Mouse (Mus musculus) liver, embryonic 14.5 days (tissue): Measurements from ENCODE around the gene Rims1. TPM values are rescaled to one million over a fixed set of nuclear protein-coding genes. Genes with fewer than 3 reads are reported as not detected.

Experiments
- ATAC-seq: fragments of 200-750 bp; cut with Nextera tagmentation; 2 replicates; pipeline ENCODE4 v1.8.0; 2017; ENCODE audit warnings: moderate number of reproducible peaks, mild to moderate bottlenecking, moderate library complexity; ENCODE audit not compliant: insufficient read depth
- DNase-seq, 3 experiments: peaks; one replicate each; pipeline ENCODE4 v3.0.0-alpha.2; 2012 to 2013; ENCODE audit warnings: low read depth in 3 of 3, low spot score in 3 of 3
- H3K27ac ChIP-seq: fragments of 300-500 bp; sonication (generic); 2 replicates; pipeline ENCODE4 v1.5.1; 2014; ENCODE audit warnings: moderate library complexity, mild to moderate bottlenecking, control low read depth, inconsistent platforms
- H3K27me3 ChIP-seq: fragments of 300-500 bp; sonication (generic); 2 replicates; pipeline ENCODE4 v1.6.1; 2014; ENCODE audit warnings: mild to moderate bottlenecking, low read length, moderate library complexity; ENCODE audit not compliant: control insufficient read depth, insufficient read depth
- H3K36me3 ChIP-seq: fragments of 300-500 bp; sonication (generic); replicated peaks from 2 replicates; pipeline ENCODE4 v1.6.1; 2014; ENCODE audit warnings: low read depth; ENCODE audit not compliant: control insufficient read depth, insufficient read depth
- H3K4me1 ChIP-seq, 2 experiments: fragments of 200-500 bp in 1 of 2; fragments of 300-500 bp in 1 of 2; sonication (generic) in 1 of 2; replicated peaks; 2 replicates each; pipeline ENCODE4 v1.6.1; 2012 to 2014; ENCODE audit warnings: antibody characterized with exemption in 1 of 2, inconsistent platforms in 1 of 2, low read length in 1 of 2; ENCODE audit not compliant: control insufficient read depth in 2 of 2, insufficient read depth in 2 of 2
- H3K4me2 ChIP-seq: fragments of 300-500 bp; sonication (generic); 2 replicates; pipeline ENCODE4 v1.6.1; 2014; ENCODE audit warnings: low read depth, mild to moderate bottlenecking, control low read depth, moderate library complexity
- H3K4me3 ChIP-seq, 2 experiments: fragments of 200-500 bp in 1 of 2; fragments of 300-500 bp in 1 of 2; sonication (generic) in 1 of 2; 2 replicates each; pipeline ENCODE4 v1.5.1; 2012 to 2014; ENCODE audit warnings: low read depth in 2 of 2, low read length in 2 of 2, mild to moderate bottlenecking in 2 of 2, control low read depth in 1 of 2, inconsistent platforms in 1 of 2, moderate library complexity in 1 of 2; ENCODE audit not compliant: insufficient read depth in 1 of 2
- H3K9ac ChIP-seq: fragments of 300-500 bp; sonication (generic); replicated peaks from 2 replicates; pipeline ENCODE4 v1.6.1; 2014; ENCODE audit warnings: mild to moderate bottlenecking, control low read depth, moderate library complexity
- H3K9me3 ChIP-seq: fragments of 300-500 bp; sonication (generic); 2 replicates; pipeline ENCODE4 v1.6.1; 2016; ENCODE audit warnings: low read length, mixed read lengths; ENCODE audit not compliant: control insufficient read depth
- CTCF ChIP-seq: IDR thresholded peaks from 2 replicates; pipeline ENCODE4 v1.5.1; 2016; ENCODE audit warnings: antibody characterized with exemption, low read depth, control low read depth
- EP300 ChIP-seq: IDR thresholded peaks from 2 replicates; pipeline ENCODE4 v1.6.1; 2016; ENCODE audit warnings: antibody characterized with exemption, low read depth
- WGBS: fragments of 180-500 bp; shearing (Covaris S2); extraction: QIAGEN DNeasy Blood & Tissue Kit; methylation state at CpG from one replicate; pipeline ENCODE4 v1.1.7; 2014; ENCODE audit not compliant: insufficient replicate concordance; 5-methylcytosine and 5-hydroxymethylcytosine counted together
- polyA plus RNA-seq, 2 experiments: library from polyadenylated mRNA; depleted of rRNA in 1 of 2; stranded (reverse) in 1 of 2; unstranded in 1 of 2; fragments of >200 nt; fragmentation: Nextera tagmentation in 1 of 2; extraction: Ambion mirVana in 1 of 2; gene quantifications; 2 replicates each; pipeline versions ENCODE4 v1.2.1 to v1.2.3; 2012 to 2014

Rims1 gene
- polyA plus RNA-seq, 2 experiments = 0.02 TPM; not detected in 1

DNA sequence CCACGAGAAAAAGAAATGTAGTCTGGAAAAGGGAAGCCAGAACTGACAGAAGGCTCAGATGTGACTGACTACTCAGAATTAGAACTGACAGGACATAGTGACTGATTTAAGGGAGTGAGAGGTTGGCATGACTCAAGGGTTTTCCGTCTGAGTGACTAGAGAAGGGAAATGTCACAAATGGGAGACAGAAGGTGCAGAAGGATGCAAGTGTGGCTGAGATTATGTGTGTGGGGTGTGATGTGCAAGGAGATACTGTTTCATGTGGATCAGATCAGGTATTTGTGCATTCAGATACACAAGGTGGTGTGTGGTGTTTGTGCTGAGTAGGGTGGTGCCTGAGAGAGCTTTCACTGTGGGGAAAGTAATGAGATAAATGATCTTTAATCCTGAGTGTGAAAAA lies 96.3 kb downstream of the Rims1 start:
- no peaks in the 10 kb centered on the region for H3K4me1 ChIP-seq
- no peaks in the 10 kb centered on the region for H3K9me3 ChIP-seq
- no peak for TF ChIP-seq CTCF
- TF ChIP-seq EP300 = no peak
- DNase-seq (no peak), ATAC-seq (no peak)
- H3K27me3 ChIP-seq = no peaks in the 10 kb centered on the region
- no peak overlapping the region for H3K4me3 ChIP-seq
- no peaks in the 10 kb centered on the region for H3K36me3 ChIP-seq
- 29% methylated on average over 2 of the region's 2 CpGs for WGBS
- H3K4me2 ChIP-seq = no peak overlapping the region
- no peak overlapping the region for H3K27ac ChIP-seq
- no peak overlapping the region for H3K9ac ChIP-seq

DNA sequence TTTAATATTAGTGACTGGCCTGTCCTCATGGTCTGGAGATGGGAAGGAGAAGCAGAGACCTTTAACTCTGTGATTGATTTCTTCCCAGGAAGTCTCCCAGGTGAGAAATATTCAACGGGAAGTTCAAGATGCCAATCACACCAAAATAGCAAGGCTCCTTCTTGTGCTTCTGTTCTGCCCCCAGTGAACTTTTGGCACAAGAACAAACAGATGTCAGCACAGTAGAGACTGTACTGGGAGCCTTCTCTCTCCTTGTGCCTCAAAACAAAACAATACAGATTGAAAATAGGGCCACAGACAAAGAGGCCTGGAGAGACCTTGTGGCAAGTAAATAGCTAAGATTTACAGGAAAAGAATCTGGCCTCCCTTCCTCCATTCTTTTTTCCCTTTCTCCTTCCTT lies 110.7 kb downstream of the Rims1 start:
- WGBS = 39% methylated on average over 1 of the region's 1 CpGs
- no peak for ATAC-seq

DNA sequence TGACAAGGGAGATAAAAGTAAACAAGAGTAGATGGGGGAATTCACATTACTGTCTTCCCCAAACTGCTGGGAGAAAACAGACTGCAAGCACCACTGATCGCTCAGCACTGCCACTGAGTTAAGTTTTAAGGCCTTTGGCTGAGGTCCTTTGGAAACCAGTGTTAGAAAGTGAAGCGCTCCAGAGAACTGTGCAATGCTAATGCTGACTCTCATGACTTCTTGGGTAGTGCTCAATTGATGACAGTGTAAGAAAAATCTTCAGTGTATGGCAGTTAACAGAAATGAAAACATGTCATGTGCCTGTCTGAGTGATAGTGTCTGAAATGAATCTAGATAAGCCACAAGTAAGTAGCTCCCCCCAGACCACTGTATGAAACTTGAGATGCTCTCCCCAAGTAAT lies 111.3 kb downstream of the Rims1 start:
- TF ChIP-seq CTCF (no peak), EP300 (no peak)
- H3K9me3 ChIP-seq = no peaks in the 10 kb centered on the region
- H3K9ac ChIP-seq = no peak overlapping the region
- H3K4me1 ChIP-seq = no peaks in the 10 kb centered on the region
- DNase-seq (no peak), ATAC-seq (no peak)
- WGBS = 60% methylated on average over 2 of the region's 2 CpGs
- H3K4me2 ChIP-seq = no peak overlapping the region
- no peak overlapping the region for H3K4me3 ChIP-seq
- no peak overlapping the region for H3K27ac ChIP-seq
- H3K27me3 ChIP-seq = no peaks in the 10 kb centered on the region
- H3K36me3 ChIP-seq = no peaks in the 10 kb centered on the region

More for the DNA sequence above, 110.7 kb downstream of the Rims1 start:
- DNase-seq = no peak
- Histone ChIP-seq H3K4me3 (no peak overlapping the region), H3K9ac (no peak overlapping the region), H3K27ac (no peak overlapping the region), H3K27me3 (no peaks in the 10 kb centered on the region), H3K36me3 (no peaks in the 10 kb centered on the region), H3K4me1 (no peaks in the 10 kb centered on the region), H3K9me3 (no peaks in the 10 kb centered on the region), H3K4me2 (no peak overlapping the region)
- TF ChIP-seq CTCF = no peak
- TF ChIP-seq EP300 = no peak

DNA sequence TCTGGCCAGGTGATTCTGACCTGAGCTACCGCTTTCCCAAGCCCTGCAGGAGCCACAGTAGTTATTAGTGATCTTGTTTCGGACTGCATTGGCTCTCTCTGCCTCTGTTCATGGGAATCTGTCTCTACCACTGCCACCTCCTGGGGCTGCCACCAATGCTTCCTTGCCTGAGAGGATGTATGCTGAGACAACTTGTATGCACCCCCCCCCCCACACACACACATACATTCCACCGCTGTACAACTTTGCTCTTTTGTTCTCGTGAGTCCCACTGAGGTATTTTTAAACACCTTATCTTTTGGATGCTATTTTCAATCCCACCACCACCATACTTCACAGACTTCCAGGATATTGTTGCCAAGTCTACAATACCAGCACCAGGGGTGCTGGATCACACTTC lies 122.3 kb downstream of the Rims1 start:
- Histone ChIP-seq H3K27me3 (no peaks in the 10 kb centered on the region), H3K36me3 (no peaks in the 10 kb centered on the region), H3K27ac (no peak overlapping the region), H3K9me3 (no peaks in the 10 kb centered on the region), H3K4me2 (no peak overlapping the region), H3K9ac (no peak overlapping the region), H3K4me3 (no peak overlapping the region), H3K4me1 (no peaks in the 10 kb centered on the region)
- ATAC-seq (no peak), DNase-seq (no peak)
- 61% methylated on average over 4 of the region's 4 CpGs for WGBS
- no peak for TF ChIP-seq CTCF
- no peak for TF ChIP-seq EP300

DNA sequence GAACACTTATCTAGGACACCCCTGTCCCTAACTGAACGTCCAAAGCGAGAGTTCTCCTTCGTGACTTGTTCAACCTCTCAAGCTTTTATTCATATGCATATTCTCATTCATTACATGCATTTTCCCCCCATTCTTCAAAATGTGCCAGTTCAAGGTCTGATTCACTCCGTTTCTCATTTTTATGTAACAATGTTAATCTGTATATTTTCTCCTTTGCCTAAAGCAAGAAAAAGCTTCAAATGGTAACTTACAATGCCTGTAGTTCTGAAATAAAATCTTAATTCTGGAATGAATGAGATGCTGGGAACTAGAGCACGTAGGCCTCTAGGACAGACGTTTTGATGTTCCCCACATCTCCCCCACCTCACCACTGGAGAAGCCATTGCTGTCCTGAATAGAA lies 141.6 kb downstream of the Rims1 start:
- H3K27ac ChIP-seq = no peak overlapping the region
- WGBS = 54% methylated on average over 6 of the region's 6 CpGs
- TF ChIP-seq CTCF = no peak
- TF ChIP-seq EP300 = no peak
- H3K4me2 ChIP-seq = no peak overlapping the region
- no peak overlapping the region for H3K9ac ChIP-seq
- no peak overlapping the region for H3K4me3 ChIP-seq
- no peaks in the 10 kb centered on the region for H3K4me1 ChIP-seq
- DNase-seq (no peak), ATAC-seq (no peak)
- H3K9me3 ChIP-seq = no peaks in the 10 kb centered on the region
- H3K36me3 ChIP-seq = no peaks in the 10 kb centered on the region
- H3K27me3 ChIP-seq = no peaks in the 10 kb centered on the region

DNA sequence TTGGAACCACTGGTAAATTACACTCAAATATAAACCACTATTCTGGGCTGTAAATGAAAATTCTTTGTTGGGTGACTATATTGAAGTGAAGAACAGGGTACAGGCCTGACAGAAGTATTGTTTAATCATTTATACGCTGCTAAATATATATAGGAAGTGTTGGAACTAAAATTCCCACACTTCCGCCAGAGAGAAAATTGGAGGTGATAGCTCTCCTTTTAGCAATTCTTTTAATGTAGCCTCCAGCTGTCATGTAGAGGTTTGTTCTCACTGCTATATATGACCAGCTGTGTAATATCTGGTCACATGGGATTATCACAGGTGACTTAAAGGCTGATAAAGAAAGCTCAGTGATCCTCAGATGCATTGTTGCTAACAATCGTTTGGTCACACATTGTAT lies 144.0 kb downstream of the Rims1 start:
- no peaks in the 10 kb centered on the region for H3K4me1 ChIP-seq
- no peak overlapping the region for H3K4me2 ChIP-seq
- DNase-seq = no peak
- H3K4me3 ChIP-seq = no peak overlapping the region
- no peak for ATAC-seq
- no peak overlapping the region for H3K9ac ChIP-seq
- no peaks in the 10 kb centered on the region for H3K36me3 ChIP-seq
- TF ChIP-seq CTCF = no peak
- no peak for TF ChIP-seq EP300
- H3K27ac ChIP-seq = no peak overlapping the region
- no peaks in the 10 kb centered on the region for H3K9me3 ChIP-seq
- no peaks in the 10 kb centered on the region for H3K27me3 ChIP-seq
- WGBS = 58% methylated on average over 3 of the region's 3 CpGs
